Mouse (Mus musculus) heart, embryonic 12.5 days (tissue): ENCODE measurements around the gene Cenpb. TPM values are rescaled to one million over a fixed set of nuclear protein-coding genes. Genes with fewer than 3 reads are reported as not detected.

Experiments
- polyA plus RNA-seq: library from polyadenylated mRNA; unstranded; fragments of >200 nt; fragmentation: Nextera tagmentation; extraction: Ambion mirVana; gene quantifications from 2 replicates; pipeline ENCODE4 v1.2.1, GENCODE M21; 2016

The Cenpb gene
- polyA plus RNA-seq, 1 experiment from 2014 or later: 7.2 TPM

Other genes with a start within 250 kb of the Cenpb start
- gene Gfra4, start 137.0 kb downstream of the Cenpb start, polyA plus RNA-seq: 3.3 and 3.8 TPM in 2 replicates
- 9.8 and 12.0 TPM in 2 replicates for gene Adam33, start 116.3 kb downstream of the Cenpb start, polyA plus RNA-seq
- gene Siglec1, start 93.3 kb downstream of the Cenpb start, polyA plus RNA-seq: 0.08 and 0.14 TPM in 2 replicates
- 8.7 and 8.9 TPM in 2 replicates for gene Hspa12b, start 52.8 kb downstream of the Cenpb start, polyA plus RNA-seq
- not detected in 2 replicates for gene Gm11037, start 46.6 kb downstream of the Cenpb start, polyA plus RNA-seq
- 69.2 and 69.6 TPM in 2 replicates for gene 1700037H04Rik, start 20.0 kb downstream of the Cenpb start, polyA plus RNA-seq
- gene Cdc25b, start 6.9 kb upstream of the Cenpb start, polyA plus RNA-seq: 38.7 and 39.1 TPM in 2 replicates
- 1.2 and 1.3 TPM in 2 replicates for gene Spef1, start 7.2 kb upstream of the Cenpb start, polyA plus RNA-seq
- 30.1 and 32.0 TPM in 2 replicates for gene Ap5s1, start 27.0 kb upstream of the Cenpb start, polyA plus RNA-seq
- gene Mavs, start 54.0 kb upstream of the Cenpb start, polyA plus RNA-seq: 20.3 and 20.6 TPM in 2 replicates
- gene Pank2, start 82.4 kb upstream of the Cenpb start, polyA plus RNA-seq: 37.1 and 37.6 TPM in 2 replicates
- gene Rnf24, start 172.8 kb upstream of the Cenpb start, polyA plus RNA-seq: 2.6 and 2.8 TPM in 2 replicates